Mouse (Mus musculus): ENCODE measurements around the gene Egln2. TPM values are rescaled to one million over a fixed set of nuclear protein-coding genes. Genes with fewer than 3 reads are reported as not detected.

Gene Egln2
- polyA plus RNA-seq (2012), result 85.5 and 90.2 TPM in 2 replicates

GRCm38 (mm10) chr7:27166614-27167474, at the start of gene Egln2:
Egln2 (minus strand) TSS chr7:27166802.

GRCm38 (mm10) chr7:27195681-27196611, 29.3 kb upstream of the Egln2 start, which contains the start of the genes BC024978 and Snrpa:
BC024978 (plus strand) TSS chr7:27195781.
Snrpa (minus strand) TSS chr7:27196271.

GRCm38 (mm10) chr7:27180837-27181695, 14.5 kb upstream of the Egln2 start, which contains the start of the genes Gm21983 and Mia:
Gm21983 (minus strand) TSS chr7:27181086.
Mia (minus strand) TSS chr7:27181157.

GRCm38 (mm10) chr7:27178324-27179216, 12.0 kb upstream of the Egln2 start, which contains the start of gene Rab4b:
Rab4b (minus strand) TSS chr7:27178896.

GRCm38 (mm10) chr7:27153205-27153764, 13.3 kb downstream of the Egln2 start, which contains the start of gene Cyp2t4:
Cyp2t4 (plus strand) TSS chr7:27153714.

GRCm38 (mm10) chr7:27119676-27120075, 46.9 kb downstream of the Egln2 start, which contains the start of gene Cyp2f2:
Cyp2f2 (plus strand) TSS chr7:27119909.

Other genes with a start within 250 kb of the Egln2 start
- not detected in 2 replicates for gene Cyp2a22, start 227.4 kb downstream of the Egln2 start, polyA plus RNA-seq (2012)
- gene Cyp2a12, start 137.7 kb downstream of the Egln2 start, polyA plus RNA-seq (2012), result not detected in 2 replicates
- not detected in 2 replicates for gene Cyp2f2, start 46.9 kb downstream of the Egln2 start, polyA plus RNA-seq (2012)
- not detected in 2 replicates for gene Cyp2t4, start 13.1 kb downstream of the Egln2 start, polyA plus RNA-seq (2012)
- 237 and 303 TPM in 2 replicates for gene Rab4b, start 12.1 kb upstream of the Egln2 start, polyA plus RNA-seq (2012)
- 0.04 TPM in 1 of 2 replicates, not detected in the other for gene Gm21983, start 14.3 kb upstream of the Egln2 start, polyA plus RNA-seq (2012)
- 0.06 TPM in 1 of 2 replicates, not detected in the other for gene Mia, start 14.4 kb upstream of the Egln2 start, polyA plus RNA-seq (2012)
- gene BC024978, start 29.0 kb upstream of the Egln2 start, polyA plus RNA-seq (2012), result 2.9 and 3.7 TPM in 2 replicates
- 499 and 529 TPM in 2 replicates for gene Snrpa, start 29.5 kb upstream of the Egln2 start, polyA plus RNA-seq (2012)
- gene Itpkc, start 61.9 kb upstream of the Egln2 start, polyA plus RNA-seq (2012), result 4.8 and 5.9 TPM in 2 replicates
- 45.1 and 49.2 TPM in 2 replicates for gene Coq8b, start 66.2 kb upstream of the Egln2 start, polyA plus RNA-seq (2012)
- gene Numbl, start 91.6 kb upstream of the Egln2 start, polyA plus RNA-seq (2012), result 7.8 and 8.9 TPM in 2 replicates
- 1.1 and 1.2 TPM in 2 replicates for gene Ltbp4, start 170.9 kb upstream of the Egln2 start, polyA plus RNA-seq (2012)
- gene Shkbp1, start 189.2 kb upstream of the Egln2 start, polyA plus RNA-seq (2012), result 133 and 146 TPM in 2 replicates
- 0.93 and 1.2 TPM in 2 replicates for gene Gm20479, start 190.6 kb upstream of the Egln2 start, polyA plus RNA-seq (2012)

All from megakaryocyte-erythroid progenitor cell, adult 5 weeks (primary cell).